Mouse (Mus musculus): ENCODE measurements around the gene Wsb1.

DNA sequence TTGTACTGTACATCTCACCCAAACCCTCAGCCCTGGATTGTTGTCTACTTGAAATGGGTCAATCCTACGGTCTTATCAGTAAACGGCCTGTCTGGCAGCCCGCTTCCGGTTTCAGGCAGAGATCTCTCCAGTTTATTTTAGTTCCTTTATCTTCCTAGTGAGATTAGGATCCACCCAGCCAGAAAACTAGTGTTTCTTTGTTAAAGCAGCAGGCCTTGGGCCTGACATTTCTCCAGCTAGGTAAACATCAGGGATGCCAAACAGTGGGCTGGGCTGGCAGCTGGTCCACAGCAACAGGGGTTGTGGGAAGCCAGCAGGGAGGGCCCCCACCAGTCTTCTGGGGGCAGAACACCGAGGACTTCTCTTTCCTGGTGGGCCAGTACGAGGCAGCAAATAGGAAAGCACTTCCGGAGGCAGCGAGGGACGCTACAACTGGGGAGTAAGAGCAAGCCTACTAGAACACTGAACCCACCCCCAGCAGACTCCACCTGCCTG is 31.9 kb upstream of the Wsb1 start:
- TF ChIP-seq EP300 (IDR thresholded peaks at IDR 0.05; ENCODE audit: low read depth in 1 of 2, low read length in 2 of 2) (peak; percentile 90), POLR2A (IDR thresholded peaks at IDR 0.05; ENCODE audit: control insufficient read depth in 1 of 2, insufficient read depth in 1 of 2, low read depth in 1 of 2, low read length in 2 of 2, poor library complexity in 1 of 2) (peak in 1 of 2 experiments; percentile 61; a peak in 1 of 4 replicates), TBP (IDR thresholded peaks at IDR 0.05; ENCODE audit: low read depth, low read length) (peak; percentile 47), ZKSCAN1 (IDR thresholded peaks at IDR 0.05; ENCODE audit: low read depth, low read length) (no peak), MXI1 (IDR thresholded peaks at IDR 0.05; ENCODE audit: low read depth, low read length) (peak; percentile 33; the same call in 1 of the 2 replicates), KAT2A (conservative IDR thresholded peaks at IDR 0.05; ENCODE audit: low read depth, low read length) (no peak; the same call in 1 of the 2 replicates), CTCF (IDR thresholded peaks at IDR 0.05 in 2 of 3, conservative IDR thresholded peaks at IDR 0.05 in 1 of 3; ENCODE audit: control insufficient read depth in 1 of 3, insufficient read depth in 1 of 3, low read depth in 2 of 3, low read length in 3 of 3, poor library complexity in 1 of 3, severe bottlenecking in 1 of 3) (no peak), HCFC1 (IDR thresholded peaks at IDR 0.05; ENCODE audit: low read depth, low read length) (peak; percentile 70), E2F4 (IDR thresholded peaks at IDR 0.05; ENCODE audit: borderline replicate concordance, low read depth, low read length) (no peak), JUND (IDR thresholded peaks at IDR 0.05; ENCODE audit: low read depth, low read length) (no peak)

Measured in MEL (cell line).